Mouse (Mus musculus): ENCODE measurements around the gene Rnaseh2a. TPM values are rescaled to one million over a fixed set of nuclear protein-coding genes. Genes with fewer than 3 reads are reported as not detected.

The Rnaseh2a gene
- polyA plus RNA-seq, 1 experiment from 2014 or later, result 113 TPM

DNA sequence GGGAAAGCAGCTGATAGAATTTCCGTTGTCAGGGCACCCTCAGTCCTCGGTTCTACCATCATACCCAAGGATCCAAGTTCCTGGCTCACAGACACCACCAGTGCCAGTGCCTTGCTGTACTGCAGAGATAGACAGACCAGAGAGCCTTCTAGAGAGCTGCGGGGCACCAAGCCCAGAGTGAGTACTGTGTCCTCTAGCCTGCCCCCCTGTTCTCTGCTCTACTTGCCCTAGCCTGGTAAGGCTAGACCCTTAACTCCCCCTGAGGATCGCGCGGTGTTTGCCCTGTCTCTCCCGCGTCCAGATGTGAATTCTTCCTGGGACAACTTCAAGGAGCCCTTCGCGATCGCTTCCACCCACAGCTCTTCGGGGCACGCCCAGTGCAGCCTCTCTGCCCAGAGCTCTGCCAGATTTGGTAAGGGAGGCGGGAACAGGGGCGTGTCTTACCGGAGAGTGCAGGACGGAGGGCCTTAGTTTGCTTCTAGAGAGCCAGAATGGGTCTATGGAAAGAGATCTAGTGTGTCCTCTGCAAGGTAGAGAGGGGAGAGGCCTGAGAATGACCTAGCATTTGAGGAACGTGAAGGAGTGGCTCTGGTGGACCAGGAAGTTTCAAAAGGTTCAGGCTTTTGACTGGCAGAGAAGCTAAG is 16.8 kb downstream of the Rnaseh2a start:
- Histone ChIP-seq H3K27me3 (replicated peaks) (peaks cover 21% of the 10 kb centered on the region), H3K9ac (no peak overlapping the region), H3K9me3 (no peaks in the 10 kb centered on the region), H3K4me3 (replicated peaks) (no peak overlapping the region), H3K27ac (no peak overlapping the region), H3K36me3 (peaks cover 5% of the 10 kb centered on the region; the same call in 1 of the 2 replicates), H3K4me1 (no peaks in the 10 kb centered on the region), H3K4me2 (peak overlapping the region; percentile 29)
- 7% methylated on average over 18 of the region's 18 CpGs for WGBS
- ATAC-seq (ENCODE audit: insufficient read depth, low FRiP score, low read depth), result peak; percentile 75

DNA sequence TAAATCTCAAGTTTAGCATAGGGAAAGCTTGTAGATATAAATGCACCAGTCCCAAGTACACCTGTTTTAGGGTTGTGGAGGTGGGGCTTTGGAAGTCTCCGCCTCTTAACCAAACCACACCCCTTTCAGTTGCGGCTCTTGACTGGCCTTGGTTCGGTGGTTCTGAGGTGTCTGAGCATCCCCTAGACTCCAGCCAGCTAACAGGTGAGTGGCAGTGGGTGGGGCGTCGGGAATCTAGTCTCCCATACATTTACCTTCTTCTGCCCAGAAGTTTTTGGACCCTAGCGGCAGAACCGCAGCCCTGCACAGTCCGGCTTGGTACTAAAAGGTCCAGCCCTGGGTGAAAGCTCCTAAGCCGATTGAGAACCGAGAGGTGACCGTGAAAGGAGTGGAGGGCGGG is 19.8 kb downstream of the Rnaseh2a start:
- Histone ChIP-seq H3K4me3 (replicated peaks) (no peak overlapping the region), H3K36me3 (no peaks in the 10 kb centered on the region), H3K4me1 (peaks cover 18% of the 10 kb centered on the region), H3K4me2 (no peak overlapping the region), H3K27ac (no peak overlapping the region), H3K9me3 (no peaks in the 10 kb centered on the region), H3K27me3 (replicated peaks) (peaks cover 48% of the 10 kb centered on the region), H3K9ac (no peak overlapping the region)
- WGBS, result 22% methylated on average over 12 of the region's 12 CpGs
- no peak for ATAC-seq (ENCODE audit: insufficient read depth, low FRiP score, low read depth)

GRCm38 (mm10) chr8:84947241-84947545 is 22.4 kb downstream of the Rnaseh2a start:
- no peaks in the 10 kb centered on the region for H3K36me3 ChIP-seq
- no peak overlapping the region for H3K4me3 ChIP-seq (replicated peaks)
- H3K27ac ChIP-seq, result no peak overlapping the region
- peaks cover 22% of the 10 kb centered on the region for H3K4me1 ChIP-seq
- H3K4me2 ChIP-seq, result no peak overlapping the region
- WGBS, result 11% methylated on average over 9 of the region's 9 CpGs
- H3K27me3 ChIP-seq (replicated peaks), result peaks cover 61% of the 10 kb centered on the region
- no peak for ATAC-seq (ENCODE audit: insufficient read depth, low FRiP score, low read depth)
- H3K9ac ChIP-seq, result no peak overlapping the region
- H3K9me3 ChIP-seq, result no peaks in the 10 kb centered on the region

DNA sequence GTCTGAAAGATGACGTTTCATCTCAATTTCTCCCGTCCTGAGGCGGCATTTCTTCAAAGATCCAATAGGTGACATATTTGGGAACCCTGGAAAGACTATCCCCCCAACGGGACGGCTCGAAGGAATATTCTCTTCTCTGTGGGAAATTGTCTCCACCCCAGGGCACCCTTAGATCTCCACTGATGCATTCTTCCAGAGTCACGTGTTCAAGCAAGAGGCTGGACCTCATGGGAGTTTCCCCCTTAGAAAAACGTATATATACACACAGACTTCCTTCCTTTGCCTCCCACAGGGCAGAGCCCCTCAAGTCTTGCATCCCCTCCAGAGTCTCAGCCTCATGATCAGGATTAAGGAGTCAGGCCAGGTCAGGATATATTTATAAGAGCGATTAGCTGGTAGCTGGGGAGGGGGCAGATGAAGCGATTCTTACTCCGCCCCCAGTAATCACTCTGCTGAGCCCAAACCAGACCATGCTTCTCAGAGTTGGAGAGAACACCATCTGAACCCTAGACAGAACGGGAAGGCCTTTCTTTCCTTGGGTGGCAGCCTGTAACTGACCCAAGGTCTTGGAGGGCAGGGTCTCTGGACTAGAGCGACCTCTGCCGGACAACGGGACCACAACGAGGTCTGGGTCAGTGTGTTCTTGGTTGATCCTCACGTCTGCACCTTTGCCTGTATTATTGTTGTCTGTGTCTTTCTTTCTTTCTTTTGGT is 22.9 kb downstream of the Rnaseh2a start, which contains the start of gene Rtbdn:
Rtbdn (plus strand) TSS at position 464 of the 713 bp plus-strand sequence.
- Histone ChIP-seq H3K4me1 (peaks cover 22% of the 10 kb centered on the region), H3K4me2 (peak within 1 kb of the TSS; percentile 82), H3K9ac (no peak within 1 kb of the TSS), H3K27ac (no peak within 1 kb of the TSS), H3K27me3 (replicated peaks) (peaks cover 61% of the 10 kb centered on the region), H3K36me3 (no peaks in the 10 kb centered on the region), H3K9me3 (no peaks in the 10 kb centered on the region), H3K4me3 (replicated peaks) (peak within 1 kb of the TSS; percentile 42)
- 10% methylated on average over 17 of the region's 17 CpGs for WGBS
- no peak for ATAC-seq (ENCODE audit: insufficient read depth, low FRiP score, low read depth)

DNA sequence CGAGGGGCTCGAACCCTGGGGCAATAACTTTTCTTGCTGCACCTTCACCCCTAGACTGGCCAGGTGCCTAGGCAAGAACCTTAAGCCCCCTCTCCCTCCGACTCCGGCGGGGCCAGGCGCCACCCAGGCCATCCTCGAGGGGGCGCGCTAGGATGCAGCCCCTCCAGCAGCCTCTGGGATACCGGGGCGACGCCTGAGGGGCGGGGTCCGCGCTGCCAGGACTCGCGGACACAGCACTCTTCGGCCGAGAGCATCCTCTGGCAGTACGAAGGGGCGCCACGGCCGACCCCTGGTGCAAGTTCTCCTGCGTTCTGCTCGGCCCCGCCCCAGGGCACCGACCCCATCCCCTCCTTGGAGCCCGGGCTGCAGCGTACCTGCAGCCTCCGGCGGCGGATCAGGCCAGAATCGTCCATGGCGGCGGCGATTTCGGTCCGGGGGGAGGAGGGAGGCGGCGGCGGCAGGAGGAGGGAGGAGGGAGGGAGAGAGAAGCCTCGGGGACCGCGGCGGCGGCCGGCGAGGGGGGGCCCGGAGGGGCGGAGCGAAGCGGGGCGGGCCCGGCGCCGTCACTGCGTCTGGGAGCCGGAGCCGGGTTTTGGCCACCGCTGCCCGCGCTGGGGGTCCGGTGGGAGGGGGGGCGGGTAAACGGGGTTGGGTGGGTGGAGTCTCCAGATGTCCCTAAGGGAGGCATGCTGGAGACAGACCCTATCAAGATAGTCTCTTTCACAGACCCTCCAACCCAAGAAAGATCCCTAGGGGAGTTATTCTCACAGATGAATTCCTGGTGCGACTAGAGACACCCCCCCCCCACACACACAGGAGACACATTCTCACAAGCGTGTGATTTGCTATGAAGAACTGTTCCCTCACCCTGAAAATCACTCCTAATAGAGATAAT is 23.7 kb downstream of the Rnaseh2a start:
- peak overlapping the region; percentile 42 for H3K4me3 ChIP-seq (replicated peaks)
- under 1% methylated on average over 54 of the region's 67 CpGs for WGBS
- H3K27ac ChIP-seq, result no peak overlapping the region
- no peak overlapping the region for H3K9ac ChIP-seq
- peak overlapping the region; percentile 82 for H3K4me2 ChIP-seq
- peaks cover 57% of the 10 kb centered on the region for H3K27me3 ChIP-seq (replicated peaks)
- no peak; the same call in 1 of the 2 replicates for ATAC-seq (ENCODE audit: insufficient read depth, low FRiP score, low read depth)
- no peaks in the 10 kb centered on the region for H3K9me3 ChIP-seq
- H3K36me3 ChIP-seq, result no peaks in the 10 kb centered on the region
- peaks cover 22% of the 10 kb centered on the region for H3K4me1 ChIP-seq

GRCm38 (mm10) chr8:84945235-84945632 is 24.3 kb downstream of the Rnaseh2a start:
- no peak overlapping the region for H3K9ac ChIP-seq
- 4% methylated on average over 11 of the region's 11 CpGs for WGBS
- H3K27me3 ChIP-seq (replicated peaks), result peaks cover 54% of the 10 kb centered on the region
- peaks cover 22% of the 10 kb centered on the region for H3K4me1 ChIP-seq
- no peaks in the 10 kb centered on the region for H3K36me3 ChIP-seq
- H3K4me2 ChIP-seq, result peak overlapping the region; percentile 82
- no peak for ATAC-seq (ENCODE audit: insufficient read depth, low FRiP score, low read depth)
- H3K4me3 ChIP-seq (replicated peaks), result peak overlapping the region; percentile 42; the same call in 1 of the 2 replicates
- H3K9me3 ChIP-seq, result no peaks in the 10 kb centered on the region
- no peak overlapping the region for H3K27ac ChIP-seq

GRCm38 (mm10) chr8:84944478-84945160 is 24.9 kb downstream of the Rnaseh2a start:
- H3K9ac ChIP-seq, result no peak overlapping the region
- peaks cover 22% of the 10 kb centered on the region for H3K4me1 ChIP-seq
- no peaks in the 10 kb centered on the region for H3K9me3 ChIP-seq
- peak; percentile 58 for ATAC-seq (ENCODE audit: insufficient read depth, low FRiP score, low read depth)
- no peaks in the 10 kb centered on the region for H3K36me3 ChIP-seq
- WGBS, result 3% methylated on average over 26 of the region's 26 CpGs
- H3K27me3 ChIP-seq (replicated peaks), result peaks cover 48% of the 10 kb centered on the region
- H3K27ac ChIP-seq, result no peak overlapping the region
- H3K4me2 ChIP-seq, result peak overlapping the region; percentile 21; the same call in 1 of the 2 replicates
- H3K4me3 ChIP-seq (replicated peaks), result 0 out of 2 replicates have a peak overlapping the region, but pooled peaks have one; percentile 5

DNA sequence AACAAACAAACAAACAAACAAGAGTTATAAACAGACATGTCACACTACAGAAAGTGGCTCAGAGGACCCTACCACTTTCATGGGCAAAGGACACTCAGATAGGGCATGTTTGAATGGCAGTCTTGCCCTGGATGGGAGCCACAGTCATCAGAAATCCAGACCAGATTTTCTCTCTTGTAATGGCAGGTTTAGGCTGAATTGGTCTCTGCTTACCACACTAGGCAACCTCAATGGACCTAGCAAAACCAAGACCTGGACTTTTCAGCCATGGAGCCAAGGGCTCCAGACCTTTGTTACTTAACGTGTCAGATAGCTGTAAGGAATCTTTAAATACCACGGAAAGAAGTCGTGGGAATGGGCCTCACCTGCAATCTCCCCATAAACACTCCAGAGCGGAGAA is 25.9 kb downstream of the Rnaseh2a start:
- Histone ChIP-seq H3K4me2 (no peak overlapping the region), H3K4me1 (peaks cover 22% of the 10 kb centered on the region), H3K9ac (no peak overlapping the region), H3K9me3 (no peaks in the 10 kb centered on the region), H3K27me3 (replicated peaks) (peaks cover 48% of the 10 kb centered on the region), H3K36me3 (no peaks in the 10 kb centered on the region), H3K4me3 (replicated peaks) (no peak overlapping the region), H3K27ac (no peak overlapping the region)
- 20% methylated on average over 4 of the region's 4 CpGs for WGBS
- ATAC-seq (ENCODE audit: insufficient read depth, low FRiP score, low read depth), result no peak

DNA sequence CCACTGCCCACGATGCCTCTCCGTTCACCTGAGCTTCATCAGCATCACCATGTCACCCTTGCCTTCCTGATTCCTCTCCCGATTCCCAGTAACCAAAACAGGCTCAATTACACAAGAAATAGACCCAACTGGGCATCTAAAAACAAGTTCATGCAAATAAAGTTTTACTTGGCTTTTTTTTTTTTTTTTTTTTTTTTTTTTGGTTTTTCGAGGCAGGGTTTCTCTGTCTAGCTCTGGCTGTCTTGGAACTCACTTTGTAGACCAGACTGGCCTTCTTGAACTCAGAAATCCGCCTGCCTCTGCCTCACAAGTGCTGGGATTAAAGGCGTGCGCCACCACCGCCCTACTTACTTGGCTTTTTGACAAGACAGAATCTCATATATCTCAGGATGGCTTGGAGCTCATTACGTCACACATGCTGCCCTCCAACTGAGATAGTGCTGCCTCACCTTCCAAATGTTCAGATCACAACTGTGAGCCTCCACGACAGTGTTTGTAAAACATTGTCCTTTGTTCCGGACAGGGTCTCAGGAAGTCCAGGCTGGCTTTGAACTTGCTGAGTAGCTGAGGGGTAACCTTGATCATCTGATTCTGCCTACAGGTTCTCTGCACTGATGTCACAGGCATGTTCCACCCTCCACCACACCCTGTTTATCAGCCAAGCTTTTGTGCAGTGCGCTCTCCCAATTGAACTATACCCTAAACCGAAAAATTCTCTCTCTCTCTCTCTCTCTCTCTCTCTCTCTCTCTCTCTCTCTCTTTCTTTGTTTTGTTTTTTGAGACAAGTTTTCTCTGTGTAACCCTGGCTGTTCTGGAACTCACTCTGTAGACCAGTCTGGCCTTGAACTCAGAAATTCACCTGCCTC is 31.7 kb downstream of the Rnaseh2a start:
- H3K9me3 ChIP-seq, result no peaks in the 10 kb centered on the region
- H3K27ac ChIP-seq, result no peak overlapping the region
- WGBS, result 60% methylated on average over 13 of the region's 13 CpGs
- H3K36me3 ChIP-seq, result no peaks in the 10 kb centered on the region
- no peak overlapping the region for H3K9ac ChIP-seq
- ATAC-seq (ENCODE audit: insufficient read depth, low FRiP score, low read depth), result no peak
- H3K4me3 ChIP-seq (replicated peaks), result peak overlapping the region; percentile 40; the same call in 1 of the 2 replicates
- peaks cover 44% of the 10 kb centered on the region for H3K27me3 ChIP-seq (replicated peaks)
- H3K4me1 ChIP-seq, result peaks cover 12% of the 10 kb centered on the region
- H3K4me2 ChIP-seq, result peak overlapping the region; percentile 77

GRCm38 (mm10) chr8:84936962-84937546 is 32.5 kb downstream of the Rnaseh2a start, which contains the start of gene Mast1:
Gene Mast1, minus strand, starts transcription at chr8:84937359.
- H3K4me2 ChIP-seq, result peak within 1 kb of the TSS; percentile 77
- peaks cover 12% of the 10 kb centered on the region for H3K4me1 ChIP-seq
- H3K4me3 ChIP-seq (replicated peaks), result peak within 1 kb of the TSS; percentile 40
- H3K9ac ChIP-seq, result no peak within 1 kb of the TSS
- H3K27me3 ChIP-seq (replicated peaks), result peaks cover 44% of the 10 kb centered on the region
- no peaks in the 10 kb centered on the region for H3K9me3 ChIP-seq
- under 1% methylated on average over 49 of the region's 50 CpGs for WGBS
- 0 out of 2 replicates have a peak, but pooled peaks have one; percentile 37 for ATAC-seq (ENCODE audit: insufficient read depth, low FRiP score, low read depth)
- H3K36me3 ChIP-seq, result no peaks in the 10 kb centered on the region
- no peak within 1 kb of the TSS for H3K27ac ChIP-seq

Measured in stomach, embryonic 15.5 days (tissue).